Mouse (Mus musculus) bone marrow, adult 2 months (tissue): ENCODE measurements at regions not wholly inside any gene's neighbourhood (a gene's known extent, or its start where the extent isn't known, plus 50 kb on each side); places are given as distances from the start of the nearest gene placed in this dataset.

Experiments used
- CTCF ChIP-seq: fragments of 200-500 bp; IDR thresholded peaks from 2 replicates; pipeline ENCODE4 v1.5.1; 2011; ENCODE audit warnings: low read length, control low read depth; ENCODE audit not compliant: control insufficient read depth, insufficient read depth
- POLR2A ChIP-seq: fragments of 200-500 bp; IDR thresholded peaks from 2 replicates; pipeline ENCODE4 v1.6.1; 2011; ENCODE audit warnings: low read depth, mild to moderate bottlenecking, control low read depth, low read length, borderline replicate concordance; ENCODE audit not compliant: control insufficient read depth

- TF ChIP-seq CTCF (no peak), POLR2A (no peak)
Measured at GRCm38 (mm10) chr13:71003517-71003916, 161.9 kb upstream of the Adamts16 start.
